9 mouse cellular contexts compared by ENCODE assay signal in genomic region chr7:126008139-126008788, GRCm38 (mm10).
A peak's percentile ranks its signal among the peaks of the same experiment; 100 is the strongest.
DNase-seq lines count a peak whose midpoint lies in the region; ATAC-seq lines count a peak whose summit lies in the region.
"Had no signal": no experiment of that assay in that cellular context is flagged by ENCODE, and none has a peak within 500 bp of the region (broad histone marks: within the 10 kb centered on the region; RNA-seq: fewer than 3 reads in every experiment).

No protein-coding gene starts in this region.

- no peak overlapping the region for H3K9ac ChIP-seq in lung, embryonic 16.5 days (ENCODE audit: low read length)
- H3K9ac ChIP-seq in forebrain, embryonic 14.5 days (ENCODE audit: low read length): no peak overlapping the region
- no peak overlapping the region for H3K9ac ChIP-seq in hindbrain, embryonic 16.5 days (ENCODE audit: low read depth, low read length)
- H3K9ac ChIP-seq in neural tube, embryonic 12.5 days: no peak overlapping the region

- H3K4me3 ChIP-seq in lung, embryonic 16.5 days (ENCODE audit: low read length): no peak overlapping the region
- no peak overlapping the region for H3K4me3 ChIP-seq in forebrain, embryonic 14.5 days (ENCODE audit: low read depth, low read length)
- H3K4me3 ChIP-seq in hindbrain, embryonic 16.5 days (ENCODE audit: low read length): no peak overlapping the region
- H3K4me3 ChIP-seq in neural tube, embryonic 12.5 days: no peak overlapping the region

- peak; percentile 76 for ATAC-seq in lung, embryonic 16.5 days (ENCODE audit: low read depth)
- ATAC-seq in forebrain, embryonic 14.5 days: peak; percentile 19; the same call in 1 of the 2 replicates
- peak; percentile 49 for ATAC-seq in hindbrain, embryonic 16.5 days
- ATAC-seq in neural tube, embryonic 12.5 days (ENCODE audit: low FRiP score, low read depth): peak; percentile 22; the same call in 1 of the 2 replicates

- no peak overlapping the region for H3K27ac ChIP-seq in lung, embryonic 16.5 days (ENCODE audit: low read length)
- H3K27ac ChIP-seq in forebrain, embryonic 14.5 days (ENCODE audit: low read depth, low read length): peak overlapping the region; percentile 66; the same call in 1 of the 2 replicates
- peak overlapping the region; percentile 64; the same call in 1 of the 2 replicates for H3K27ac ChIP-seq in hindbrain, embryonic 16.5 days (ENCODE audit: low read depth, low read length)
- H3K27ac ChIP-seq in neural tube, embryonic 12.5 days: peak overlapping the region; percentile 74
- H3K27ac ChIP-seq: kidney, postnatal 0 days had no signal

- no peak for DNase-seq in lung, postnatal 36 days
- no peak for DNase-seq in forebrain, embryonic 14.5 days (ENCODE audit: low spot score)
- no peak for DNase-seq in T-cell, adult 2 months (ENCODE audit: low spot score)
- DNase-seq in gastrocnemius, postnatal 4 days (ENCODE audit: low spot score in 2 of 2): no peak
- no peak for DNase-seq in layer of hippocampus, postnatal 10 days (ENCODE audit: low spot score in 2 of 2)

- H3K9me3 ChIP-seq in lung, embryonic 16.5 days (ENCODE audit: control insufficient read depth, low read length): no peaks in the 10 kb centered on the region
- H3K9me3 ChIP-seq in forebrain, embryonic 14.5 days (replicated peaks; ENCODE audit: control insufficient read depth, low read length): no peaks in the 10 kb centered on the region
- no peaks in the 10 kb centered on the region for H3K9me3 ChIP-seq in hindbrain, embryonic 16.5 days (ENCODE audit: control insufficient read depth, low read length)
- H3K9me3 ChIP-seq in neural tube, embryonic 12.5 days: no peaks in the 10 kb centered on the region

- peaks cover 3% of the 10 kb centered on the region; the same call in 1 of the 2 replicates for H3K4me1 ChIP-seq in lung, embryonic 16.5 days (replicated peaks; ENCODE audit: control insufficient read depth, insufficient read depth, low read length)
- peaks cover 40% of the 10 kb centered on the region for H3K4me1 ChIP-seq in forebrain, embryonic 14.5 days (ENCODE audit: control insufficient read depth, insufficient read depth, low read length)
- peaks cover 15% of the 10 kb centered on the region; the same call in 1 of the 2 replicates for H3K4me1 ChIP-seq in hindbrain, embryonic 16.5 days (ENCODE audit: control insufficient read depth, insufficient read depth, low read depth, low read length)
- H3K4me1 ChIP-seq in neural tube, embryonic 12.5 days: peaks cover 54% of the 10 kb centered on the region

- H3K27me3 ChIP-seq in lung, embryonic 16.5 days (ENCODE audit: control insufficient read depth, insufficient read depth, low read depth, low read length): no peaks in the 10 kb centered on the region
- no peaks in the 10 kb centered on the region for H3K27me3 ChIP-seq in forebrain, embryonic 14.5 days (replicated peaks; ENCODE audit: control insufficient read depth, insufficient read depth, low read length)
- no peaks in the 10 kb centered on the region; the same call in 1 of the 2 replicates for H3K27me3 ChIP-seq in hindbrain, embryonic 16.5 days (replicated peaks; ENCODE audit: control insufficient read depth, insufficient read depth, low read length)
- H3K27me3 ChIP-seq in neural tube, embryonic 12.5 days (replicated peaks): no peaks in the 10 kb centered on the region

- H3K4me2 ChIP-seq in lung, embryonic 16.5 days (ENCODE audit: low read depth, low read length): no peak overlapping the region
- no peak overlapping the region for H3K4me2 ChIP-seq in forebrain, embryonic 14.5 days (ENCODE audit: low read length)
- no peak overlapping the region for H3K4me2 ChIP-seq in hindbrain, embryonic 16.5 days (ENCODE audit: low read length)
- H3K4me2 ChIP-seq in neural tube, embryonic 12.5 days (replicated peaks): no peak overlapping the region

- H3K36me3 ChIP-seq in lung, embryonic 16.5 days (ENCODE audit: control insufficient read depth, insufficient read depth, low read length): no peaks in the 10 kb centered on the region
- no peaks in the 10 kb centered on the region for H3K36me3 ChIP-seq in forebrain, embryonic 14.5 days (ENCODE audit: control insufficient read depth, insufficient read depth, low read length)
- H3K36me3 ChIP-seq in hindbrain, embryonic 16.5 days (ENCODE audit: control insufficient read depth, insufficient read depth, low read length): no peaks in the 10 kb centered on the region
- no peaks in the 10 kb centered on the region for H3K36me3 ChIP-seq in neural tube, embryonic 12.5 days

- WGBS in lung, embryonic 16.5 days: 49% methylated on average over 4 of the region's 4 CpGs
- WGBS in forebrain, embryonic 14.5 days: 72% methylated on average over 4 of the region's 4 CpGs
- 38% methylated on average over 4 of the region's 4 CpGs for WGBS in hindbrain, embryonic 16.5 days
- 46% methylated on average over 4 of the region's 4 CpGs for WGBS in neural tube, embryonic 12.5 days

Comparison
In these comparisons a context has a peak if more than half of its experiments do, and no peak if none do; other contexts are left out.
1. ATAC-seq: peak in every context shown above with its lines; median percentile 76 in lung, embryonic 16.5 days; 49 in hindbrain, embryonic 16.5 days; 22 in neural tube, embryonic 12.5 days; 19 in forebrain, embryonic 14.5 days.